Mouse (Mus musculus) urinary bladder, postnatal 4 days (tissue): Measurements from ENCODE around the gene Parp3.

ENCODE experiments used
- DNase-seq, 2 experiments: peaks; one replicate each; pipeline ENCODE4 v3.0.0; 2021 to 2022; ENCODE audit warnings: low spot score in 2 of 2

Parp3 gene

GRCm38 (mm10) chr9:106428719-106429220 is 48.0 kb downstream of the Parp3 start:
- no peak for DNase-seq

GRCm38 (mm10) chr9:106421865-106422160 is 54.9 kb downstream of the Parp3 start:
- DNase-seq = peak; percentile 74 to 82

GRCm38 (mm10) chr9:106421033-106421864 is 55.5 kb downstream of the Parp3 start:
- DNase-seq = no peak

GRCm38 (mm10) chr9:106420608-106421007 is 56.1 kb downstream of the Parp3 start:
- DNase-seq = no peak
